Mouse (Mus musculus) limb, embryonic 10.5 days (tissue): ENCODE measurements around the gene Lipc. TPM values are rescaled to one million over a fixed set of nuclear protein-coding genes. Genes with fewer than 3 reads are reported as not detected.
A peak's percentile ranks its signal among the peaks of the same experiment; 100 is the strongest.

Source experiments
- DNase-seq: peaks from one replicate; pipeline ENCODE4 v3.0.0-alpha.2; 2017; ENCODE audit warnings: low spot score
- H3K27ac ChIP-seq: fragments of 300-500 bp; sonication (generic); 2 replicates; pipeline ENCODE4 v1.5.1; 2016; ENCODE audit warnings: mild to moderate bottlenecking
- H3K27me3 ChIP-seq: fragments of 300-500 bp; sonication (generic); 2 replicates; pipeline ENCODE4 v1.6.1; 2016; ENCODE audit warnings: low read depth, mild to moderate bottlenecking; ENCODE audit not compliant: poor library complexity, severe bottlenecking
- H3K36me3 ChIP-seq: fragments of 300-500 bp; sonication (generic); 2 replicates; pipeline ENCODE4 v1.6.1; 2016; ENCODE audit warnings: mild to moderate bottlenecking, moderate library complexity
- H3K4me1 ChIP-seq: fragments of 300-500 bp; sonication (generic); 2 replicates; pipeline ENCODE4 v1.6.1; 2016
- H3K4me3 ChIP-seq: fragments of 300-500 bp; sonication (generic); 2 replicates; pipeline ENCODE4 v1.5.1; 2016; ENCODE audit warnings: mild to moderate bottlenecking, moderate library complexity
- H3K9me3 ChIP-seq: fragments of 300-500 bp; sonication (generic); replicated peaks from 2 replicates; pipeline ENCODE4 v1.6.1; 2016; ENCODE audit warnings: mild to moderate bottlenecking
- WGBS: fragments of 180-500 bp; shearing (Covaris S2); methylation state at CpG from one replicate; pipeline ENCODE4 v1.1.7; 2016; 5-methylcytosine and 5-hydroxymethylcytosine counted together
- polyA plus RNA-seq: library from polyadenylated mRNA; unstranded; fragments of >200 nt; fragmentation: Nextera tagmentation; extraction: Ambion mirVana; gene quantifications from 2 replicates; pipeline ENCODE4 v1.2.1, GENCODE M21; 2016

Lipc gene
- polyA plus RNA-seq, 1 experiment from 2014 or later, result not detected

DNA sequence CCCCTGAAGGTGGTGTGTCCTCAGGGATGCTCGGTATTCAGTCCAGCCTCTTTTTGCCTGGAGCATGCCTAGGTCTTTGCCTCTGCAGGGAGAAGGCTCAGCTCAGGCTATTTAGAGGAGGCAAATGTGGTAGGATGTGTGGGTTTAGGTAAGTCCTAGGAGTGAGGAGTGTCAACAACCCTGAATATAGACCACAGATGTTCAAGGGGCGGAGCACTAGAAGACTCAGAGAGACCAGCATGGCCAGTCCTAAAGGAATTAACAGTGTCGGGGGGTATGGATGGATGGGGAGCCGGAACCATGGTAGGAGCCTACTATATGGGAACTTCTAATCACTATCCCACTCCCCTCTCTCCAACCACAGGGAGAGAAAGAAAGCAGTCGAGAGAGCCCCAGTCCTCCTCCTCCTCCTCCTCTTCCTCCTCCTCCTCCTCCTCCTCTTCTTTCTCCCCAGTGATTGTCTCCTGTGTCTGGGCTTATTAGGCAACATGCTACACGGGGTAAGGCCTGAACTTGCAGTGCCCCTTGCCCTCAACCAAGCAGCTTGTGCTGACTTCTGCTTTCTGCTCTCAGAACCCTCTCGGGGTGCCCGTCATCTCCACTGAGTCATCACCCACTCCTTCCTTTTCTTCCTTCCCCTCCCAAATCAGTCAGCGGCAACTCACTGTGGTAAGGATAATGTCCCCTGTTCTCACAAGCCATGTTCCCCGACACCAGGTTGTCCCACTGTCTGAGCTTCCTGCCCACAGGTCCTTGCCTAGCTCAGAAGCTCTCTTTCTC is 113.7 kb downstream of the Lipc start:
- Histone ChIP-seq H3K27me3 (no peaks in the 10 kb centered on the region), H3K36me3 (no peaks in the 10 kb centered on the region), H3K9me3 (no peaks in the 10 kb centered on the region), H3K27ac (no peak overlapping the region), H3K4me1 (peaks cover 11% of the 10 kb centered on the region), H3K4me3 (no peak overlapping the region)
- DNase-seq, result no peak
- 89% methylated on average over 9 of the region's 10 CpGs for WGBS

DNA sequence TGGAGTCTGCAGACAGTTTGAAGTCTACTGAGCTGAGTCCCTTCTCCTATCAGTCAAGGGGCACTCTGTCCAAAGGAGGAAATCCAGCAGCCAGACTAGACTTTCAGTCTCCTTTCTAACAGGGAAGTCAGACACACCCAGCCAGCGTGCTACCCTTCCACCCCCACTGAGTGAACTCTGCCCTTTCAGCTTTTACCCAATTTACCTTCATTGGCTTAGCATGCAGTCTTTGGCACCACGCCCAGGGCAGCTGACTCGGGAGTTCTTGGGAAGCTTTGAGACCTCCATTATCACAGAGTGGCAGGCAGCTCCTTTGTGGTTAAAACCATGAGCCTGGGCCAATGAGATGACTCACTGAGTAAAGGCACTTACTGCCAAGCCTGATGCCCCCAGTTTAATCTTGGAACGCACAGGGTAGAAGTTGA is 117.3 kb downstream of the Lipc start:
- Histone ChIP-seq H3K27me3 (no peaks in the 10 kb centered on the region), H3K36me3 (no peaks in the 10 kb centered on the region), H3K4me3 (no peak overlapping the region), H3K27ac (0 out of 2 replicates have a peak overlapping the region, but pooled peaks have one; percentile 7), H3K4me1 (peaks cover 6% of the 10 kb centered on the region; the same call in 1 of the 2 replicates), H3K9me3 (no peaks in the 10 kb centered on the region)
- 78% methylated on average over 4 of the region's 4 CpGs for WGBS
- no peak for DNase-seq

DNA sequence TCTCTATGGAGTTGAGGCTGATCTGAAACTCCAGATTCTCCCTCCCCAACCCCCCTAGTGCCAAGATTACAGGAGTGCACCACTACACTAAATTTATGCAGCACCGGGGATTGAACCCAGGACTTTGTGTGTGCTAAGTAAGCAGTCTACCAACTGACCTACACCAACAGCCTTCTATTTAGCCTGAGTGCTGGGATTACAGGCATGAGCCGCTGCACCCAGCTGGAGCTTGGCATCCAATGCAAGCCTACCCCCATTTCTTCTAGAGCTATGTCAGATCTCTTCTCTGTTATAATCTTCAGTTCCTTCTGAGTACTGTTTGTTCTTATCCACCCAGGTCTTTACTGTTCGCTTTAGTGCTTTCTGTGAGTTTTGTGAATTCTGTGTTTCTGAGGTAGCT is 117.8 kb downstream of the Lipc start:
- H3K27me3 ChIP-seq, result no peaks in the 10 kb centered on the region
- H3K4me1 ChIP-seq, result peaks cover 6% of the 10 kb centered on the region; the same call in 1 of the 2 replicates
- 92% methylated on average over 3 of the region's 3 CpGs for WGBS
- DNase-seq, result no peak
- no peaks in the 10 kb centered on the region for H3K36me3 ChIP-seq
- H3K9me3 ChIP-seq, result no peaks in the 10 kb centered on the region
- no peak overlapping the region for H3K4me3 ChIP-seq
- 0 out of 2 replicates have a peak overlapping the region, but pooled peaks have one; percentile 7 for H3K27ac ChIP-seq

DNA sequence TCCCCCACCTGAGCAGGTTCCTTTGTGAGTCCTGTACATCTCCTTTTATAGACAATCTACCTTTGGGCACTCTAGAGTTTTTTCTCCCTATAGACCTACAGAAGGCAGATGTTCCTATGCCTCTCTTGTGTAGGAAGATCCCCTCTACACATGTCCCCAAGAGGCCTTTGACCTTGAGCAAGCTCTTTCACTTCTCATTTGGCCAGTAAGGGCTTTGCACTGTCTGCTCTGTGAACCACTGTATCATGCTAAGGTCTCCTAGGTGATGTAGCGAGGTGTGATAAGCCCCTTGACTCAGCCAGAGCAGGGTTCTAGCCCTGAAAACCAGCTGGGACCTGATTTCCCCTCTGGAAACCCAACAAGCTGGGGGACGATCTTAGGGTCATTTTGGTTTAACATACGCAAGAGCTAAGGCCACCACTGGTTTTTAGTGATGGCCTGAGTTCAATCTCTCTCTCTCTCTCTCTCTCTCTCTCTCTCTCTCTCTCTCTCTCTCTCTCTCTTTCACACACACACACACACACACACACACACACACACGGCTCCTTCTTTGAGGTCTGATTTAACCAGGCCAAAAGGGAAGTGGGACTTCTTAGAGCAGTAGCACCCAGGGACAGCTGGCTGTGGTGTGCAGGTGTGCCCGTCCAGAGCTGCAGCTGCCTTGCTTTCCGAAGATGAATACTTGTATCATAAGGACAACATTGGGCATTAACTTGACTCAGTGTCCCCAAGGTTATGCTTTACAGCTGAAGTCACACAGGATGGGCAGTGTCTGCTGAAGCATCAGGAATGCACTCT is 118.7 kb downstream of the Lipc start:
- Histone ChIP-seq H3K4me1 (peaks cover 6% of the 10 kb centered on the region; the same call in 1 of the 2 replicates), H3K4me3 (no peak overlapping the region), H3K36me3 (no peaks in the 10 kb centered on the region), H3K27ac (no peak overlapping the region), H3K27me3 (no peaks in the 10 kb centered on the region), H3K9me3 (no peaks in the 10 kb centered on the region)
- WGBS, result 91% methylated on average over 6 of the region's 6 CpGs
- DNase-seq, result no peak

DNA sequence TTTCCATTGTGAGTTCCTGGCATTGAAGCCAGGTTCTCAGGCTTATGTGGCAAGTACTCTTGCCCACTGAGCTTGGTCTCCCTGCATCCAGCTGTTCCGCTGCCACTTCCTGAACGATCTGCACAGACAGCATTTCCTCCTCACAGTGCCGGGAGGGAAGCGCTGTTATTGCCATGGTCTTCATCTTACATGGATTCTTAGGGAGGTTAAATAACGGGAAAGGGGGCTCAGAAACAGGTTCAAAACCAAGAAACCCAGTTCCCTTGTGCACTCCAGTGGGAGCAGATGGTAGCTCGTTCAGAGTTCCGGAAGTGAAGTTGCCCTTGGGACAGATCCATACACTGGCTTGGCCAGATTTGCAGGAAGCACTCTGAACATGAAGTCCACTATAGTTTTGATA is 119.8 kb downstream of the Lipc start:
- Histone ChIP-seq H3K27me3 (no peaks in the 10 kb centered on the region), H3K36me3 (no peaks in the 10 kb centered on the region), H3K4me3 (no peak overlapping the region), H3K4me1 (peaks cover 6% of the 10 kb centered on the region; the same call in 1 of the 2 replicates), H3K9me3 (no peaks in the 10 kb centered on the region), H3K27ac (no peak overlapping the region)
- DNase-seq, result no peak
- WGBS, result 82% methylated on average over 7 of the region's 7 CpGs

DNA sequence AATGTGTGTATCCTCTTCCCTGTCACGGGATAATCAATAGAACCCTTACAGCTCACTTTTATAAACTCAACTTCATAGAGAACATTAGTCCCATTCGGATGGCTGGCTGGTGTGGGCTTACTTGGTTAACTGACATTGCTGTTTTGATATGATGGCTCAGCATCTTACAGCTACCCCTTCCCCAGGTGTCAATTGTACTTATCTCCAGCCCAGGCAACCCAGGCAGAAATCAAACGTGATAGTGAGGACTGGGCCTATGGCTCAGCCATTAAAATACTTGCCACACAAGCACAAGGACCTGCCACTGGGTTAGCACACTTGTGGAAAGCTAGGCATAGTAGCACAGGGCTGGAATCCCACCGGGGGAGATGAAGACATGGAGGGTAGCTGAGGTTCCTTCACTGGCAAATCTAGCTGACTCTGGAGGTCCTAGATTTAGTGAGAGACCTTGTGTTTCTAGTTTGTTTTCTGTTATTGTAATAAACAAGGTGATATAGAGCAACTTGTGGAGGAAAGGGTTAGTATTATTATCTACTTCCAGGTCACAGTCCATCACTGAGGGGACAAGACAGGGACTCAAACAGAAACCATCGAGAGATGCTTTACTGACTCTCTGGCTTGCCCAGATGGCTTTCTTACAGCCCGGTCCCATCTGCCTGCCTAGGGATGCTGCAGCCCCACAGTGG is 121.0 kb downstream of the Lipc start:
- WGBS, result 72% methylated on average over 6 of the region's 6 CpGs
- no peak for DNase-seq
- Histone ChIP-seq H3K4me1 (peaks cover 6% of the 10 kb centered on the region; the same call in 1 of the 2 replicates), H3K27me3 (no peaks in the 10 kb centered on the region), H3K27ac (no peak overlapping the region), H3K36me3 (no peaks in the 10 kb centered on the region), H3K9me3 (no peaks in the 10 kb centered on the region), H3K4me3 (no peak overlapping the region)

DNA sequence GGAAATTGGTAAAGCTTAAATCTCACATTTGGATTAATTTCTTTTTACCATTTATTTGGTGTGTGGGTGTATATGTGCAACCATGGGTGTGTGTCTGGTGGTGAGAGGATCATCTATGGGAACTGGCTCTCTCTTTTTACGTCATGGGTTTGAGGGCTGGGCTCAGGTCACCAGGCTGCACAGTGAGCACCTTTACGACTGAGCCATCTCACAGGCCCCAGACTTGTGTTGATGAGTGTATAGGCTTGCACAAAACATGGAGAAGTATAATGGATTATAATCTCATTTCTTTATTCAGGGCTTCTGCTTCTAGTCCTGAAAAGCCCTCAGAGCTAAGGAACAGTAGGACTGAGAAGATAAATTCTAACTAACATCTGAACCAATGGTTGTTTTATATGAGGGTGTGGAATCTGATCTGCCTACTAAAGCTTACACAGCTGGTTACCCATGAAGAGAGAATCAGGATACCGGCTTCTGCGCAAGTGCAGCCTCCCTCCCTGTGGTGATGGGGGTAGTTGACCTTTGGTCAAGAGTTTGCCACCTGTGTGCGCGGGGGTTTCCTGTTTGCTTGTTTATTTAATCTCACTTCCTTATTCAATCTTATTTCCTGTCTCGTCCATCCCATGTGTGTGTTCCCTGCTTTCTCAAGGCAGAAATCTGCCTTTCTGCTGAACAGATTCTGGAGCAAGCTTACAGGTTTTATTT is 122.1 kb downstream of the Lipc start:
- H3K27ac ChIP-seq, result no peak overlapping the region
- H3K9me3 ChIP-seq, result no peaks in the 10 kb centered on the region
- H3K27me3 ChIP-seq, result no peaks in the 10 kb centered on the region
- no peaks in the 10 kb centered on the region for H3K36me3 ChIP-seq
- no peak for DNase-seq
- H3K4me1 ChIP-seq, result peaks cover 6% of the 10 kb centered on the region; the same call in 1 of the 2 replicates
- 64% methylated on average over 7 of the region's 7 CpGs for WGBS
- H3K4me3 ChIP-seq, result no peak overlapping the region

DNA sequence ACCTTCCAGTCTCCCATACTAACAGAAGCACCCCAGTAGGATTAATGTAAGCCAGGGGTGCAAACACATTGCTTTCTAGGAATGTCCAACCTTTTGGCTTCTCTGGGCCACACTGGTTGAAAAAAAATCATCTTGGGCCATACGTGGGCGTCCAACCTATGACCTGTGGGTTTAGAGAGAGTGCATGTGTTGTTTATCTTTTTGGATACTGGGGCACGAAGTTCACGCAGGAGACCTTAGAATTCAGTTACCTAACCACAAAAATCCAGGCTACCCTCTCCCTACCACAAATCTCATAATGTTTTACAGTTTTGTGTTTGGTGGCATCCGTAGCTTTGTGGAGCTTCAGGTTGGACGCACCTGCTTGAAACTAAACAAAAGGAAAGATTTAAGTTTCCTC is 124.1 kb downstream of the Lipc start:
- Histone ChIP-seq H3K27me3 (no peaks in the 10 kb centered on the region), H3K9me3 (no peaks in the 10 kb centered on the region), H3K27ac (no peak overlapping the region), H3K4me3 (no peak overlapping the region), H3K4me1 (peaks cover 6% of the 10 kb centered on the region; the same call in 1 of the 2 replicates), H3K36me3 (no peaks in the 10 kb centered on the region)
- no peak for DNase-seq
- 92% methylated on average over 6 of the region's 6 CpGs for WGBS

DNA sequence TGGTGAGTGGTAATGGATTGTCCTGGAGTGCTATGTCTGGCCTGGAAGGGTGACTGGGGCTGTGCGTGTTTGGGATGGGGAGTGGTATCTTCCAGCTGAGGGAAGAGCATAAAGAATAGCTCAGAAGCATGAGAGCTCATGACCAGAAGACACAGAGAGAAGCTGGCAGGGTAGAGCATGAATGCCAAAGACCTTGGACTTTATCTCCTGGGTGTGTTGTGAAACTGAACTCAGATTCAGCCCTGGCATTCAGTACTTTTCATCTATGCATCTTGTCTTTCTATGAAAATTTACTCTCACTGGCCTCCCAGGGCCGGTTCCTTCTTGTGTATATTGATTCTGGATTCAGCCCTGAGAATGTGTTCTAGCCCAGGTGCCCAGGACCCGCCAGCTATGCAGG is 127.9 kb downstream of the Lipc start:
- Histone ChIP-seq H3K36me3 (no peaks in the 10 kb centered on the region), H3K9me3 (no peaks in the 10 kb centered on the region), H3K27ac (no peak overlapping the region), H3K4me1 (no peaks in the 10 kb centered on the region), H3K4me3 (no peak overlapping the region), H3K27me3 (no peaks in the 10 kb centered on the region)
- no peak for DNase-seq
- WGBS, result 89% methylated on average over 3 of the region's 3 CpGs

DNA sequence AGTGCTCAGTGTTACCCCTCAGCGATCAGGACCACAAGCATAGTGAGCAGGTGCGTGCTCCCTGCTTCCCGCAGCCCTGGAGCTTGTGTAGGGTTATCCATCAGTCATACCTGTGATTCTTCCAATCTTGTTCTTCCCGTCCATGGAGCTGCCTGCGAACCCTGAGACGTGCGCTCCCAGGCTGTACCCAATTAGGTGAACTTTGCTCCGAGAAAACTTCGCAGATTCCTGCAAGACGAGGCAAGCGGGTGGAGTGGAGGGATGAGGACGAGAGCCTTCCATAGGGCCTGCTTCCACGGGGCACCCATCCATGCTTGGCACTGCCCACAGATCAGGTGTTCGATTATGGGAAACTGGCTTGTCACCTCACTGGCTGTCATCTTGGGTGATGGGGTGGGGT is 133.3 kb downstream of the Lipc start:
- Histone ChIP-seq H3K9me3 (no peaks in the 10 kb centered on the region), H3K27me3 (no peaks in the 10 kb centered on the region), H3K27ac (no peak overlapping the region), H3K36me3 (no peaks in the 10 kb centered on the region), H3K4me1 (peaks cover 23% of the 10 kb centered on the region), H3K4me3 (no peak overlapping the region)
- DNase-seq, result no peak
- WGBS, result 81% methylated on average over 14 of the region's 14 CpGs

DNA sequence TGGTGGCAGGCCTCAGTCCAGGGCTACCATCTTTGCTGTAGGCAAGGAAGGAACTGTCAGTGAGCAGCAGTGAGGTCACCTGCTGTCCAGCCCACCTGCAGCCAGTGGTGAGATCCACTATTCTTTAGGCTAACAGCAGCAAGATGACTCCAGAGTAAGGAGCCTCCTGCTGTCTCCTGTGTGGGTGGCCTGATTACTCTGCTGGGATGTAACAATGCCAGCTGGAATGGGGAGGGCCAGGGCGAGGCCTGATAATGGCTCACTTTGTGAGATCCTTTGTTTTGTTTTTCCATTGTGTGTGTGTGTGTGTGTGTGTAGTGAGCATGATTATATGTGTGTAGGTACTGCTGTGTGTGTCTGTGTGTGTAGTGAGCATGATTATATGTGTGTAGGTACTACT is 134.6 kb downstream of the Lipc start:
- 0 out of 2 replicates have a peak overlapping the region, but pooled peaks have one; percentile 2 for H3K27ac ChIP-seq
- 64% methylated on average over 1 of the region's 1 CpGs for WGBS

DNA sequence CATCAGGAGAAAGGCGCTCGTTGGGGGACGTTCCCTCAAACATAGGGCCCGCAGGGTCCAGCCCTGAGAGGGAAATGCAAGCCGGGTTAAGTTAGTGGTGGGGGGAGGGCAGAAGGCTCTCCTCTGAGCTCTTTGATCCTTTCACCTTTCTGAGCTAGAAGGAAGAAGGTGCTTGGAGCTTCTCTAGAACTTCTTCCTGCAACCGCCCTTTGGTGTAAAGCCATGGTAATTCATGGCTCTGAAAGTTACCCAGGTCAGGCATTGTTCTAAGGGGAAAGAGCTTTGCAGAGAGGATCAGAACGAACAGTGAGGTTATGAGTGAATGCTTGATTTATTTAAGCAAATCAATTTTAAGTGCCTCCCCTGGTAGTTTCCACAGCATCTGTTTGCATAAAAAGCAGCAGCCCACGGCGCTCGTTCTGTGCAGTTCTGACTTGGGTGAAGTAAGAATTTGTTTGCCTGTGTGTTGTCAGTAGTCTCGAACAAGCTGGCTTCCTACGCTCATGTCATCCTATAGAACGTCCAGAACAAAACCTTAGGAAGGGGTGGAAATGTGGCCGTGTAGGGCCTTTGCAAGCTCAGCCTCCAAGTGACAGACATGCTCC is 135.2 kb downstream of the Lipc start:
- no peaks in the 10 kb centered on the region for H3K27me3 ChIP-seq
- H3K4me3 ChIP-seq, result no peak overlapping the region
- H3K9me3 ChIP-seq, result no peaks in the 10 kb centered on the region
- H3K36me3 ChIP-seq, result no peaks in the 10 kb centered on the region
- DNase-seq, result no peak
- 75% methylated on average over 14 of the region's 14 CpGs for WGBS
- peaks cover 23% of the 10 kb centered on the region for H3K4me1 ChIP-seq
- H3K27ac ChIP-seq, result 0 out of 2 replicates have a peak overlapping the region, but pooled peaks have one; percentile 2

More for the DNA sequence above, 134.6 kb downstream of the Lipc start:
- no peak for DNase-seq
- no peaks in the 10 kb centered on the region for H3K9me3 ChIP-seq
- H3K36me3 ChIP-seq, result no peaks in the 10 kb centered on the region
- no peak overlapping the region for H3K4me3 ChIP-seq
- no peaks in the 10 kb centered on the region for H3K27me3 ChIP-seq
- peaks cover 23% of the 10 kb centered on the region for H3K4me1 ChIP-seq
